Mouse (Mus musculus) myocyte (in vitro differentiated cells): ENCODE results near the gene Pcare.

ENCODE experiments used
- CEBPB ChIP-seq: IDR thresholded peaks from 2 replicates; pipeline ENCODE4 v1.6.1; 2011; ENCODE audit warnings: mild to moderate bottlenecking, moderate library complexity; ENCODE audit not compliant: poor library complexity, insufficient read depth, severe bottlenecking
- E2F4 ChIP-seq: IDR thresholded peaks from one replicate; pipeline ENCODE4 v1.6.1; 2011; ENCODE audit warnings: mild to moderate bottlenecking, control low read depth, moderate library complexity; ENCODE audit not compliant: insufficient read depth
- MAX ChIP-seq: IDR thresholded peaks from one replicate; pipeline ENCODE4 v1.6.1; 2011; ENCODE audit warnings: low read depth, mild to moderate bottlenecking, control low read depth
- MYOD1 ChIP-seq, 3 experiments: IDR thresholded peaks; one replicate each; pipeline ENCODE4 v1.6.1; 2011; ENCODE audit warnings: control low read depth in 2 of 3, low read depth in 2 of 3, mild to moderate bottlenecking in 2 of 3, moderate library complexity in 1 of 3; ENCODE audit not compliant: insufficient read length in 2 of 3, control insufficient read depth in 1 of 3
- MYOG ChIP-seq, 3 experiments: IDR thresholded peaks; one replicate each; pipeline ENCODE4 v1.6.1; 2011; ENCODE audit warnings: control low read depth in 2 of 3, low read depth in 2 of 3, mild to moderate bottlenecking in 2 of 3; ENCODE audit not compliant: insufficient read length in 2 of 3, control insufficient read depth in 1 of 3, insufficient read depth in 1 of 3
- POLR2A ChIP-seq: IDR thresholded peaks from one replicate; pipeline ENCODE4 v1.6.1; 2011; ENCODE audit warnings: low read depth, mild to moderate bottlenecking, control low read depth, moderate library complexity; ENCODE audit not compliant: insufficient read length
- POLR2AphosphoS2 ChIP-seq: IDR thresholded peaks from one replicate; pipeline ENCODE4 v1.6.1; 2011; ENCODE audit warnings: low read depth, control low read depth; ENCODE audit not compliant: insufficient read length
- SRF ChIP-seq: IDR thresholded peaks from one replicate; pipeline ENCODE4 v1.6.1; 2011; ENCODE audit warnings: low read depth; ENCODE audit not compliant: control insufficient read depth, insufficient read length
- TCF12 ChIP-seq: IDR thresholded peaks from one replicate; pipeline ENCODE4 v1.6.1; 2011; ENCODE audit warnings: mild to moderate bottlenecking, control low read depth; ENCODE audit not compliant: poor library complexity, insufficient read depth, severe bottlenecking
- USF1 ChIP-seq: IDR thresholded peaks from one replicate; pipeline ENCODE4 v1.6.1; 2011; ENCODE audit warnings: low read depth, mild to moderate bottlenecking, control low read depth, moderate library complexity

- TF ChIP-seq POLR2A (no peak), USF1 (no peak), TCF12 (no peak), MYOD1 (IDR thresholded peaks at IDR 0.05; ENCODE audit: control insufficient read depth in 1 of 3, insufficient read length in 2 of 3, low read depth in 2 of 3) (no peak), MAX (no peak), CEBPB (no peak), POLR2AphosphoS2 (no peak), E2F4 (no peak), SRF (no peak), MYOG (IDR thresholded peaks at IDR 0.05; ENCODE audit: control insufficient read depth in 1 of 3, insufficient read depth in 1 of 3, insufficient read length in 2 of 3, low read depth in 2 of 3) (no peak)
These were observed 6.6 kb downstream of the Pcare start for GRCm38 (mm10) chr17:71746114-71746513.
